In the genomic region with DNA sequence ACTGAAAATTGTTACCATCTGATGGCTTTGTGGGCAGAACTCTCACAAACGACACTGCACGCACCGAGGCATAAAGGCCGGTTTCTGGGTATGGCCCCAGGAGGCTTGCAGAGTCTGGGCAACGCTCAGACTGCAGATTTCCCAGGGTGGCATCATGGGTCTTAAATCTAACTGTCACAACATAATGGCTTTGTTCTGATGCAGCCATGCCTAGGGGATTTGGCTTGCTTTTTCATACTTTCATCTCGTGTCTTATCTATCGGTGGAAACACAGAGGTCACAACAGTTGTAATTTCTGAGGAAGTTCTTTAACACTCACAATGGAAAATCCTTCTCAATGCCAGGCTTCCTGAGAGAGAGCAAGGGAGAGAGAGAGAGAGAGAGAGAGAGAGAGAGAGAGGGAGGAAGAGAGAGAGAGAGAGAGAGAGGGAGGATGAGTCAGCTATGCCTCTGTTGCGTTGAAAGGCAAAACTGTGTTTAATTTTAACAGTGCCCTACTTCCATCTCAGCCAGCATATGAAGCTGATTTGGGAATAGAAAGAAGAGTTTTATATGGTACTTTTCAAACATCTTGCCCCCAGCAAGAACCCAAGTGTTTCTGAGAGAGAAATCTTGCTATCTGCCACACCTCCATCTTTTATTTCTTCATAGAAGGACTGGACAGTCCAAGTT, we compare ENCODE assay signal across 19 mouse cellular contexts.
DNase-seq lines count a peak whose midpoint lies in the region; ATAC-seq and TF ChIP-seq lines count a peak whose summit lies in the region.
"Had no signal": no experiment of that assay in that cellular context is flagged by ENCODE, and none has a peak within 500 bp of the region (broad histone marks: within the 10 kb centered on the region; RNA-seq: fewer than 3 reads in every experiment).

No protein-coding gene starts in this region.

- H3K36me3 ChIP-seq in MEL (ENCODE audit: control insufficient read depth in 1 of 2, insufficient read depth in 2 of 2, low read length in 2 of 2) = peaks cover 0 to 15% of the 10 kb centered on the region in 2 experiments; a peak in 2 of 4 replicates
- no peaks in the 10 kb centered on the region for H3K36me3 ChIP-seq in neural tube, embryonic 14.5 days (ENCODE audit: control insufficient read depth, insufficient read depth, low read length)
- H3K36me3 ChIP-seq: embryonic facial prominence, embryonic 13.5 days; G1E; heart, embryonic 13.5 days; hindbrain, embryonic 10.5 days; intestine, embryonic 15.5 days; limb, embryonic 12.5 days; liver, embryonic 13.5 days had no signal

- intact Hi-C loops in left cerebral cortex, postnatal 14 days (cut with DNase I) = no loop called here

- no peaks in the 10 kb centered on the region for H3K9me3 ChIP-seq in MEL (replicated peaks; ENCODE audit: insufficient read depth, low read length)
- H3K9me3 ChIP-seq in neural tube, embryonic 14.5 days (ENCODE audit: control insufficient read depth, low read length) = no peaks in the 10 kb centered on the region
- H3K9me3 ChIP-seq: embryonic facial prominence, embryonic 13.5 days; G1E; heart, embryonic 13.5 days; hindbrain, embryonic 10.5 days; intestine, embryonic 15.5 days; limb, embryonic 12.5 days; liver, embryonic 13.5 days had no signal

- H3K79me2 ChIP-seq in MEL (ENCODE audit: control insufficient read depth, insufficient read depth, low read length, poor library complexity) = no peaks in the 10 kb centered on the region

- peaks cover 9 to 14% of the 10 kb centered on the region in 2 experiments for H3K4me1 ChIP-seq in MEL (ENCODE audit: control insufficient read depth in 1 of 2, insufficient read depth in 2 of 2, low read length in 2 of 2)
- H3K4me1 ChIP-seq in neural tube, embryonic 14.5 days (ENCODE audit: control insufficient read depth, insufficient read depth, low read length) = no peaks in the 10 kb centered on the region
- H3K4me1 ChIP-seq: hindbrain, embryonic 10.5 days; intestine, embryonic 15.5 days; liver, embryonic 13.5 days had no signal

- no peak overlapping the region for H3K4me3 ChIP-seq in MEL (ENCODE audit: control insufficient read depth in 1 of 2, insufficient read depth in 1 of 2, low read depth in 2 of 2, low read length in 2 of 2)
- H3K4me3 ChIP-seq in neural tube, embryonic 14.5 days (ENCODE audit: low read depth, low read length) = no peak overlapping the region
- H3K4me3 ChIP-seq: embryonic facial prominence, embryonic 13.5 days; gastrocnemius, adult 2 months; heart, embryonic 13.5 days; hindbrain, embryonic 10.5 days; intestine, embryonic 15.5 days; limb, embryonic 12.5 days; liver, embryonic 13.5 days had no signal

- no peak overlapping the region for H3K4me2 ChIP-seq in neural tube, embryonic 14.5 days (ENCODE audit: low read depth, low read length)
- H3K4me2 ChIP-seq: embryonic facial prominence, embryonic 13.5 days; heart, embryonic 13.5 days; intestine, embryonic 15.5 days; limb, embryonic 12.5 days; liver, embryonic 13.5 days had no signal

- no peak for TF ChIP-seq EP300 in MEL (IDR thresholded peaks at IDR 0.05; ENCODE audit: low read depth in 1 of 2, low read length in 2 of 2)

- no peak for TF ChIP-seq POLR2A in MEL (IDR thresholded peaks at IDR 0.05; ENCODE audit: control insufficient read depth in 1 of 2, insufficient read depth in 1 of 2, low read depth in 1 of 2, low read length in 2 of 2, poor library complexity in 1 of 2)

- no peak overlapping the region for H3K9ac ChIP-seq in MEL (ENCODE audit: control insufficient read depth, low read depth, low read length, poor library complexity, severe bottlenecking)
- no peak overlapping the region for H3K9ac ChIP-seq in neural tube, embryonic 14.5 days (replicated peaks; ENCODE audit: low read depth, low read length)
- H3K9ac ChIP-seq: embryonic facial prominence, embryonic 13.5 days; heart, embryonic 13.5 days; intestine, embryonic 15.5 days; limb, embryonic 12.5 days; liver, embryonic 13.5 days had no signal

- no peak for TF ChIP-seq CTCF in MEL (IDR thresholded peaks at IDR 0.05 in 2 of 3, conservative IDR thresholded peaks at IDR 0.05 in 1 of 3; ENCODE audit: control insufficient read depth in 1 of 3, insufficient read depth in 1 of 3, low read depth in 2 of 3, low read length in 3 of 3, poor library complexity in 1 of 3, severe bottlenecking in 1 of 3)

- H3K27me3 ChIP-seq in MEL (ENCODE audit: control insufficient read depth in 1 of 2, insufficient read depth in 2 of 2, low read length in 2 of 2) = no peaks in the 10 kb centered on the region
- H3K27me3 ChIP-seq in neural tube, embryonic 14.5 days (ENCODE audit: control insufficient read depth, insufficient read depth, low read length) = no peaks in the 10 kb centered on the region
- H3K27me3 ChIP-seq: embryonic facial prominence, embryonic 13.5 days; intestine, embryonic 15.5 days; liver, embryonic 13.5 days had no signal

- peak; percentile 72; the same call in 1 of the 2 replicates for ATAC-seq in neural tube, embryonic 14.5 days (ENCODE audit: low read depth)
- ATAC-seq: CD4-positive, CD25-positive, alpha-beta regulatory T cell, adult 4 months; forebrain, embryonic 16.5 days; intestine, embryonic 15.5 days had no signal

- H3K27ac ChIP-seq in MEL (ENCODE audit: control insufficient read depth, low read depth, low read length) = no peak overlapping the region
- no peak overlapping the region for H3K27ac ChIP-seq in neural tube, embryonic 14.5 days (ENCODE audit: low read depth, low read length)
- H3K27ac ChIP-seq: embryonic facial prominence, embryonic 13.5 days; gastrocnemius, adult 2 months; heart, embryonic 13.5 days; hindbrain, embryonic 10.5 days; intestine, embryonic 15.5 days; limb, embryonic 12.5 days; liver, embryonic 13.5 days had no signal

- DNase-seq in left cerebral cortex, postnatal 14 days (ENCODE audit: low spot score in 2 of 2) = peak; percentile 4 to 22
- DNase-seq in left cerebral cortex, adult 8-10 months (ENCODE audit: low spot score in 2 of 2) = no peak
- DNase-seq in MEL (ENCODE audit: low read depth, low spot score) = no peak
- peak; percentile 73 for DNase-seq in brain, adult 2 months (ENCODE audit: low read depth, low spot score)
- no peak for DNase-seq in cerebellum, postnatal 4 days (ENCODE audit: low spot score in 2 of 2)
- DNase-seq in cerebellum, adult 9-11 months = no peak
- DNase-seq: adrenal gland, postnatal 25 days; gastrocnemius, adult 2 months; liver, embryonic 13.5 days; thymus, postnatal 14 days had no signal

- no peak for TF ChIP-seq RAD21 in MEL (IDR thresholded peaks at IDR 0.05; ENCODE audit: low read depth, low read length)

- WGBS in neural tube, embryonic 14.5 days = 16% methylated on average over 8 of the region's 8 CpGs

TF ChIP-seq in MEL, 35 proteins besides CTCF, POLR2A, EP300 and RAD21:
- TF ChIP-seq JUND (IDR thresholded peaks at IDR 0.05; ENCODE audit: low read depth, low read length) = peak; percentile 53; the same call in 1 of the 2 replicates
- no peak for TF ChIP-seq ELF1 (IDR thresholded peaks at IDR 0.05; ENCODE audit: low read depth, low read length)

Comparison
In these comparisons a context has a peak if more than half of its experiments do, and no peak if none do; other contexts are left out.
1. DNase-seq: peak in left cerebral cortex, postnatal 14 days (2 of 2) and brain, adult 2 months (single experiment); none in left cerebral cortex, adult 8-10 months (0 of 2), MEL (single experiment), cerebellum, postnatal 4 days (0 of 2) and cerebellum, adult 9-11 months (single experiment).